Mouse (Mus musculus) limb, embryonic 13.5 days (tissue): ENCODE data around the gene Rita1. TPM values are rescaled to one million over a fixed set of nuclear protein-coding genes. Genes with fewer than 3 reads are reported as not detected.

Experiments
- ATAC-seq: fragments of 200-750 bp; cut with Nextera tagmentation; 2 replicates; pipeline ENCODE4 v1.8.0; 2017; ENCODE audit warnings: low read depth, moderate number of reproducible peaks, moderate TSS enrichment; ENCODE audit not compliant: low FRiP score
- H3K27ac ChIP-seq: fragments of 300-500 bp; sonication (generic); 2 replicates; pipeline ENCODE4 v1.5.1; 2015; ENCODE audit warnings: inconsistent platforms, mild to moderate bottlenecking, moderate library complexity
- H3K27me3 ChIP-seq: fragments of 300-500 bp; sonication (generic); 2 replicates; pipeline ENCODE4 v1.6.1; 2015; ENCODE audit warnings: mild to moderate bottlenecking, inconsistent platforms
- H3K36me3 ChIP-seq: fragments of 300-500 bp; sonication (generic); 2 replicates; pipeline ENCODE4 v1.6.1; 2015; ENCODE audit warnings: inconsistent platforms, mild to moderate bottlenecking, moderate library complexity
- H3K4me1 ChIP-seq: fragments of 300-500 bp; sonication (generic); 2 replicates; pipeline ENCODE4 v1.6.1; 2015; ENCODE audit warnings: inconsistent platforms
- H3K4me2 ChIP-seq: fragments of 300-500 bp; sonication (generic); replicated peaks from 2 replicates; pipeline ENCODE4 v1.6.1; 2015; ENCODE audit warnings: inconsistent platforms, mild to moderate bottlenecking, moderate library complexity
- H3K4me3 ChIP-seq: fragments of 300-500 bp; sonication (generic); 2 replicates; pipeline ENCODE4 v1.5.1; 2015; ENCODE audit warnings: moderate library complexity, mild to moderate bottlenecking, inconsistent platforms
- H3K9ac ChIP-seq: fragments of 300-500 bp; sonication (generic); 2 replicates; pipeline ENCODE4 v1.6.1; 2015; ENCODE audit warnings: mild to moderate bottlenecking, inconsistent platforms
- H3K9me3 ChIP-seq: fragments of 300-500 bp; sonication (generic); 2 replicates; pipeline ENCODE4 v1.6.1; 2016; ENCODE audit warnings: inconsistent platforms
- WGBS: fragments of 180-500 bp; shearing (Covaris S2); methylation state at CpG from one replicate; pipeline ENCODE4 v1.1.7; 2015; 5-methylcytosine and 5-hydroxymethylcytosine counted together
- polyA plus RNA-seq: library from polyadenylated mRNA; unstranded; fragments of >200 nt; fragmentation: Nextera tagmentation; extraction: Ambion mirVana; gene quantifications from 2 replicates; pipeline ENCODE4 v1.2.1, GENCODE M21; 2015

Rita1 gene
- polyA plus RNA-seq, 1 experiment from 2014 or later = 17.9 TPM

DNA sequence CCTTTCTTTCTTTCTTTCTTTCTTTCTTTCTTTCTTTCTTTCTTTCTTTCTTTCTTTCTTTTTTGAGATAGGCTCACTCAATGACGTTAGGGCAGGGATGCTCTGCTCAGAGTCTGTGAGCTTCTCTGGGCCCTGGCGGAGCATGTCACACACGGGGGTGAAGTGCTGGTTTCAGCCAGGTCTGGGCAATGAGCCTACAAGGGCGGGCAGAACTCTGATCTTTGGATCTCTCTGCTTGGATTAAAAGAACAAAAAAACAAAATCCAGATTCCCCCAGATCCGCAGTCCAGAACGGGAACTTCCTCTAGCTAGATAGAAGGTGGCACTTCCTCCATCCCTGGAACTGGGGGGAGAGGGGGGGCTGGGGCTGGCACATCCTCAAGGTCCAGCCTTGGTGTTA, 33.5 kb upstream of the Rita1 start:
- Histone ChIP-seq H3K36me3 (no peaks in the 10 kb centered on the region), H3K9ac (no peak overlapping the region), H3K4me1 (peaks cover 12% of the 10 kb centered on the region), H3K4me2 (no peak overlapping the region), H3K27me3 (peaks cover 58% of the 10 kb centered on the region), H3K27ac (no peak overlapping the region), H3K9me3 (no peaks in the 10 kb centered on the region), H3K4me3 (no peak overlapping the region)
- 63% methylated on average over 6 of the region's 6 CpGs for WGBS
- ATAC-seq = no peak

- WGBS = 68% methylated on average over 3 of the region's 3 CpGs
- Histone ChIP-seq H3K4me2 (no peak overlapping the region), H3K9me3 (no peaks in the 10 kb centered on the region)
Observed at GRCm38 (mm10) chr5:120644227-120644626, 31.8 kb upstream of the Rita1 start.

GRCm38 (mm10) chr5:120643365-120644085, 31.1 kb upstream of the Rita1 start:
- WGBS = 77% methylated on average over 14 of the region's 14 CpGs
- H3K27me3 ChIP-seq = peaks cover 34% of the 10 kb centered on the region
- no peak for ATAC-seq
- H3K27ac ChIP-seq = no peak overlapping the region
- no peaks in the 10 kb centered on the region for H3K36me3 ChIP-seq
- H3K4me1 ChIP-seq = peaks cover 2% of the 10 kb centered on the region
- no peak overlapping the region for H3K4me2 ChIP-seq
- no peak overlapping the region for H3K9ac ChIP-seq
- no peak overlapping the region for H3K4me3 ChIP-seq
- H3K9me3 ChIP-seq = no peaks in the 10 kb centered on the region

More at GRCm38 (mm10) chr5:120644227-120644626, 31.8 kb upstream of the Rita1 start:
- peaks cover 41% of the 10 kb centered on the region for H3K27me3 ChIP-seq
- peaks cover 9% of the 10 kb centered on the region for H3K4me1 ChIP-seq
- H3K9ac ChIP-seq = no peak overlapping the region
- H3K36me3 ChIP-seq = no peaks in the 10 kb centered on the region
- H3K27ac ChIP-seq = no peak overlapping the region
- ATAC-seq = no peak
- no peak overlapping the region for H3K4me3 ChIP-seq

GRCm38 (mm10) chr5:120640094-120640493, 27.7 kb upstream of the Rita1 start:
- WGBS = 89% methylated on average over 7 of the region's 7 CpGs
- H3K27ac ChIP-seq = no peak overlapping the region

GRCm38 (mm10) chr5:120635633-120636032, 23.2 kb upstream of the Rita1 start:
- H3K9me3 ChIP-seq = peaks cover 6% of the 10 kb centered on the region; the same call in 1 of the 2 replicates
- H3K27ac ChIP-seq = no peak overlapping the region
- H3K4me1 ChIP-seq = peaks cover 4% of the 10 kb centered on the region; the same call in 1 of the 2 replicates
- 75% methylated on average over 5 of the region's 5 CpGs for WGBS
- H3K4me3 ChIP-seq = no peak overlapping the region
- peaks cover 30% of the 10 kb centered on the region for H3K27me3 ChIP-seq
- no peak overlapping the region for H3K4me2 ChIP-seq
- H3K36me3 ChIP-seq = no peaks in the 10 kb centered on the region
- no peak overlapping the region for H3K9ac ChIP-seq
- no peak for ATAC-seq

More at GRCm38 (mm10) chr5:120640094-120640493, 27.7 kb upstream of the Rita1 start:
- no peak for ATAC-seq
- Histone ChIP-seq H3K36me3 (no peaks in the 10 kb centered on the region), H3K4me3 (no peak overlapping the region), H3K27me3 (peaks cover 7% of the 10 kb centered on the region; the same call in 1 of the 2 replicates), H3K9me3 (no peaks in the 10 kb centered on the region), H3K4me1 (no peaks in the 10 kb centered on the region), H3K9ac (no peak overlapping the region), H3K4me2 (no peak overlapping the region)

GRCm38 (mm10) chr5:120634860-120635259, 22.5 kb upstream of the Rita1 start:
- H3K27me3 ChIP-seq = peaks cover 37% of the 10 kb centered on the region
- H3K4me3 ChIP-seq = no peak overlapping the region
- H3K4me1 ChIP-seq = peaks cover 4% of the 10 kb centered on the region; the same call in 1 of the 2 replicates
- H3K27ac ChIP-seq = no peak overlapping the region
- no peaks in the 10 kb centered on the region for H3K36me3 ChIP-seq
- no peak overlapping the region for H3K4me2 ChIP-seq
- ATAC-seq = no peak
- H3K9ac ChIP-seq = no peak overlapping the region
- H3K9me3 ChIP-seq = peaks cover 6% of the 10 kb centered on the region; the same call in 1 of the 2 replicates
- 42% methylated on average over 5 of the region's 5 CpGs for WGBS

DNA sequence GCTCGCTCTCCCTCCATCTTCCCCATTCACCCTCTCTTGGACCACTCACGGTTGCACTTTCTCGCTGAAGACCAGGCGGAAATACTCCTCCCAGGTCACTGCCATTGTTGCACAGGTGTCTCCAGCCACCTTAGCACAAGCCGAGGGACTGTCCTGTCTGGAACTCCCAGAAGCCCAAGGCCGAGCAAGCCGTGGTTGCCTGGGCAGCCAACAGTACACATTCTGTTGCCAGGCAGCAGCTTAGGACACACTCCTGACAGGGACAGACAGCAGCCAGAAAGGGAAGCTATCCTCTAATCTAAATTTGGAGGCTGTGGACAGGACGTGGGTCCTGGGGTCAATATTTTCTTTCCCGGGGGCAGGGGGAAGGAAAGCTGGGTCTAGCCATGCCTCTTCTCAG, 21.7 kb upstream of the Rita1 start, which contains the start of gene Cfap73:
Gene Cfap73 (minus strand): TSS at position 105 of the 400 bp plus-strand sequence.
- H3K9ac ChIP-seq = no peak within 1 kb of the TSS
- no peak within 1 kb of the TSS for H3K4me2 ChIP-seq
- 64% methylated on average over 9 of the region's 9 CpGs for WGBS
- no peak within 1 kb of the TSS for H3K4me3 ChIP-seq
- peaks cover 43% of the 10 kb centered on the region for H3K27me3 ChIP-seq
- H3K27ac ChIP-seq = no peak within 1 kb of the TSS
- peaks cover 6% of the 10 kb centered on the region; the same call in 1 of the 2 replicates for H3K9me3 ChIP-seq
- H3K4me1 ChIP-seq = peaks cover 4% of the 10 kb centered on the region; the same call in 1 of the 2 replicates
- no peaks in the 10 kb centered on the region for H3K36me3 ChIP-seq
- ATAC-seq = no peak

DNA sequence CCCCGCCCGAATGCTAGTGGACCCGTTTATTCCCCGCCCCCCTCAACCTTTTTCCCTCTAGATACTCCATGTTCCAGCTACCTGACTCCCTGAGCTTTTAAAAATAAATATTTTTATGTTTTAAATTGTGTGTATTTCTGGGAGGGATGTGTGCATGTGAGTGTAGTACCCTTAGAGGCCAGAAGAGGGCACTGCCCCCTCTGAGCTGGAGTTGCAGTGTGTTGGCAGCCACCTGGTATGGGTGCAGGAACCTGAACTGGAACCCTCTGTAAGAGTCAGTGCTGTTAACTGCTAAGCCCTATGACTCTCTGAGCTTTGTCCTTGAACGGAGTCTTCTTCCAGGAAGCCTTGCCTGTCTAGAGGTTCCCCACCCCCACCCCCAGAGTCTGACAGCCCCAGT, 19.5 kb upstream of the Rita1 start:
- no peak overlapping the region for H3K27ac ChIP-seq
- H3K4me1 ChIP-seq = peaks cover 10% of the 10 kb centered on the region
- ATAC-seq = no peak
- peaks cover 43% of the 10 kb centered on the region for H3K27me3 ChIP-seq
- H3K9me3 ChIP-seq = peaks cover 6% of the 10 kb centered on the region; the same call in 1 of the 2 replicates
- H3K4me2 ChIP-seq = no peak overlapping the region
- peaks cover 21% of the 10 kb centered on the region for H3K36me3 ChIP-seq
- 96% methylated on average over 5 of the region's 5 CpGs for WGBS
- H3K4me3 ChIP-seq = no peak overlapping the region
- H3K9ac ChIP-seq = no peak overlapping the region

DNA sequence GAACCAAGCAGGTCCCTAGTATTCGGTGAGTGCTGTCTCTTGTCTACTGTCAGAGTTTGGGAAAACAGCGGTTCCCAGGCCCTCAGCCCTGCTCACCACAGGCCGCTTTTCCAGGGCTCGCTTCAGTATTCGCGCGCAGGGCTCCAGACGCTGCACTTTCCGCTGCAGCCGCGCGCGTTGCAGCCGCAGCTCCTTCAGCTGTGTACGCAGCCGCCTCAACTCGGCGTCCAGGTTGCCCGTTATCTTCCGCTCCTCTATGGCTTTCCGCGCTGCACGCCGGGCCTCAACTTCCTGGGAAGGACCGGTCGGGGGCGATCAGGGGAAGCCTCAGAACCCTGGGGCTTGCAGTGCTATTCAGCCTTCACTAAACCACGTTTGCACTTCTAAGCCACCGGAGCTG, 18.7 kb upstream of the Rita1 start:
- peak overlapping the region; percentile 56 for H3K4me2 ChIP-seq
- no peak for ATAC-seq
- peaks cover 10% of the 10 kb centered on the region for H3K4me1 ChIP-seq
- no peak overlapping the region for H3K27ac ChIP-seq
- H3K9ac ChIP-seq = peak overlapping the region; percentile 48; the same call in 1 of the 2 replicates
- 8% methylated on average over 29 of the region's 29 CpGs for WGBS
- peaks cover 28% of the 10 kb centered on the region for H3K36me3 ChIP-seq
- peaks cover 6% of the 10 kb centered on the region; the same call in 1 of the 2 replicates for H3K9me3 ChIP-seq
- H3K4me3 ChIP-seq = peak overlapping the region; percentile 22
- peaks cover 43% of the 10 kb centered on the region for H3K27me3 ChIP-seq

GRCm38 (mm10) chr5:120628624-120629023, 16.2 kb upstream of the Rita1 start:
- no peak overlapping the region for H3K9ac ChIP-seq
- no peak overlapping the region for H3K27ac ChIP-seq
- peaks cover 10% of the 10 kb centered on the region for H3K4me1 ChIP-seq
- H3K27me3 ChIP-seq = peaks cover 35% of the 10 kb centered on the region
- H3K36me3 ChIP-seq = peaks cover 53% of the 10 kb centered on the region
- H3K4me2 ChIP-seq = no peak overlapping the region
- 58% methylated on average over 7 of the region's 7 CpGs for WGBS
- no peak overlapping the region for H3K4me3 ChIP-seq
- no peak for ATAC-seq
- H3K9me3 ChIP-seq = peaks cover 6% of the 10 kb centered on the region; the same call in 1 of the 2 replicates

DNA sequence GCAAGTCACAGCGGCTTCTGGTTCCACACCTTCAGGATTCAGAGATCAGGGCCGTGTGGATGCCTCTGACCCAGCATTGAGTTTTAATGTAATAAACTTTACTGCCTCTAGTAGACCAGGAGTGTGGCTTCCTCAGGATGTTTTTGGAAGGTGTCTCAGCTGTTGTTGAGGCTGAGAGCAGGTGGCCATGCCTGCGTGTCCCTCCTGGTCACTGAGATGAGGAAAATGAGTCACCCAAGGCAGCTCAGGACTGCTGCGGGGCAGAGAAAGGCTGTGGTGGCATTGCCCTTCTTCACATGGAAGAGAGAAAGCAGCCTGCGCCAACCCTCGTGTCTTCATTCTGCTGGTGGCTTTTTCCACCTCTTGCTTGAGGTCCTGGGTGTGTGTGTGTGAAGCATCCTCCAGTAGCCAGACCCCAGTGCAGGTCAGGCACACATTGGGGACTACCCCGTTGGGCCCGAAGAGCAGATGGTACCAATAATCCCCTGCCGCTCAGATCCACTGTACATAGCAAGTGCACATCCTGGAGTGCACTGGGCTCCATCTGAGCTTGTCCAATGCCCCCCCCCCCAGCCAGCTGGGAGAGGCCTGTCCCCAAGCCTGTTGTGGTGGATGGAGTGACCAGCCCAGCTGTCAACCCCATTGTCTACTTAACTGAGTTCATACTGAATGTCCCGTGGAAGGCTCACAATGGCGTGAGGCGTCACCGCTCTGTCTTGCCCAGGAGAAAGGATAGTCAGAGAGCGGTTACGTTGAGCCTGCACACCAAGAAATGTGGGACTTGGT, 15.3 kb upstream of the Rita1 start:
- Histone ChIP-seq H3K4me1 (peaks cover 10% of the 10 kb centered on the region), H3K4me3 (no peak overlapping the region), H3K27ac (no peak overlapping the region; the same call in 1 of the 2 replicates), H3K36me3 (peaks cover 63% of the 10 kb centered on the region), H3K4me2 (no peak overlapping the region), H3K9me3 (peaks cover 6% of the 10 kb centered on the region; the same call in 1 of the 2 replicates), H3K9ac (no peak overlapping the region), H3K27me3 (peaks cover 32% of the 10 kb centered on the region)
- 0 out of 2 replicates have a peak, but pooled peaks have one; percentile 29 for ATAC-seq
- WGBS = 90% methylated on average over 15 of the region's 15 CpGs

- no peaks in the 10 kb centered on the region for H3K9me3 ChIP-seq
- peaks cover 76% of the 10 kb centered on the region for H3K36me3 ChIP-seq
- peaks cover 21% of the 10 kb centered on the region for H3K27me3 ChIP-seq
- H3K4me3 ChIP-seq = no peak overlapping the region
- WGBS = 29% methylated on average over 19 of the region's 19 CpGs
- H3K9ac ChIP-seq = no peak overlapping the region
- no peak overlapping the region for H3K27ac ChIP-seq
- no peak for ATAC-seq
- peaks cover 18% of the 10 kb centered on the region for H3K4me1 ChIP-seq
- no peak overlapping the region for H3K4me2 ChIP-seq
Observed at GRCm38 (mm10) chr5:120626399-120626798, 14.0 kb upstream of the Rita1 start.
